Mouse (Mus musculus) olfactory bulb, adult 2 months (tissue): ENCODE measurements around the gene B3gntl1.

Source experiments
- CTCF ChIP-seq: fragments of 200-500 bp; IDR thresholded peaks from 2 replicates; pipeline ENCODE4 v1.5.1; 2012; ENCODE audit warnings: low read depth, mild to moderate bottlenecking, low read length, moderate library complexity; ENCODE audit not compliant: insufficient read depth
- POLR2A ChIP-seq: fragments of 200-500 bp; IDR thresholded peaks from 2 replicates; pipeline ENCODE4 v1.6.1; 2012; ENCODE audit warnings: mild to moderate bottlenecking, low read depth, low read length, moderate library complexity; ENCODE audit not compliant: insufficient read depth

GRCm38 (mm10) chr11:121625007-121625406 lies 47.9 kb downstream of the B3gntl1 start:
- TF ChIP-seq CTCF = no peak
- TF ChIP-seq POLR2A = no peak
